Mouse (Mus musculus) CH12.LX (cell line): Measurements from ENCODE around the gene Pi4k2b.

Source experiments
- CTCF ChIP-seq, 2 experiments: IDR thresholded peaks in 1 of 2; conservative IDR thresholded peaks in 1 of 2; 2 replicates each; pipeline ENCODE4 v1.5.1; 2011 to 2012; ENCODE audit warnings: low read depth in 2 of 2, low read length in 2 of 2, improper control_type of control experiment in 1 of 2, inconsistent platforms in 1 of 2, mild to moderate bottlenecking in 1 of 2, moderate library complexity in 1 of 2
- MAZ ChIP-seq: IDR thresholded peaks from 2 replicates; pipeline ENCODE4 v1.6.1; 2012; ENCODE audit warnings: low read depth, mild to moderate bottlenecking, inconsistent platforms, low read length, improper control_type of control experiment, moderate library complexity
- USF1 ChIP-seq: IDR thresholded peaks from 2 replicates; pipeline ENCODE4 v1.6.1; 2014; ENCODE audit warnings: low read depth, mild to moderate bottlenecking, inconsistent platforms, low read length, improper control_type of control experiment
- USF2 ChIP-seq: conservative IDR thresholded peaks from 2 replicates; pipeline ENCODE4 v1.6.1; 2011; ENCODE audit warnings: low read depth, low read length, improper control_type of control experiment
- ZKSCAN1 ChIP-seq: IDR thresholded peaks from 2 replicates; pipeline ENCODE4 v1.6.1; 2012; ENCODE audit warnings: low read depth, inconsistent platforms, low read length, improper control_type of control experiment, borderline replicate concordance

DNA sequence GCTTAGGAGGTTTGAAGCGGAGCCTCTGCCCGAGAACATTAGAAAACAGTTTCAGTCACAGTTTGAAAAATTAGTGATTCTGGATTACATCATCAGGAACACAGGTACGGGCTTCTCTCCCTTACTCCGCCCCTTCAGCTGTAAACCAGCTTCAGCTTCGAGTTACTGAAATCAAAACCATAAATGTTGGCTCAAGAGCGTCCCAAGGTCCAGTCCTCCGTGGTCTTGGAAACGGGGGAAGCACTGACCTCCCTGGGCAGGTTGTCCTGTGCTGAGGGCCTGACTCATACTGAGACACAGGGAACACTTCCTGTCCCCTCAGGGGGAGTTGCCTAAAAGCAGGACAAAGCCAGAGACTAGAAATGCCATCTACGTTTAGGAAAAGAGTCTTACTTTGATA is 11.8 kb downstream of the Pi4k2b start:
- TF ChIP-seq CTCF (conservative IDR thresholded peaks at IDR 0.05 in 1 of 2, IDR thresholded peaks at IDR 0.05 in 1 of 2; ENCODE audit: low read depth in 2 of 2, low read length in 2 of 2) (no peak), USF1 (no peak), USF2 (no peak), ZKSCAN1 (no peak), MAZ (no peak)
